Mouse (Mus musculus) ES-E14 (cell line): ENCODE data around the gene Sema5a. TPM values are rescaled to one million over a fixed set of nuclear protein-coding genes. Genes with fewer than 3 reads are reported as not detected.

ENCODE experiments used
- DNase-seq: peaks from one replicate; pipeline ENCODE4 v3.0.0-alpha.2; 2013; ENCODE audit warnings: low read depth, low spot score
- H3K27ac ChIP-seq: 2 replicates; pipeline ENCODE4 v1.5.1; 2012; ENCODE audit warnings: low read depth, mild to moderate bottlenecking, low read length, moderate library complexity, mixed read lengths; ENCODE audit not compliant: poor library complexity, insufficient read depth, severe bottlenecking
- H3K36me3 ChIP-seq: 2 replicates; pipeline ENCODE4 v1.6.1; 2012; ENCODE audit warnings: mild to moderate bottlenecking, low read length, moderate library complexity, mixed read lengths; ENCODE audit not compliant: control insufficient read depth, poor library complexity, insufficient read depth, severe bottlenecking
- H3K4me1 ChIP-seq, 2 experiments: fragments of 150-350 bp in 1 of 2; sonication (generic) in 1 of 2; 2 replicates each; pipeline ENCODE4 v1.6.1; 2012; ENCODE audit warnings: low read length in 2 of 2, mild to moderate bottlenecking in 1 of 2, mixed read lengths in 1 of 2; ENCODE audit not compliant: control insufficient read depth in 2 of 2, insufficient read depth in 2 of 2, poor library complexity in 1 of 2
- H3K4me3 ChIP-seq, 2 experiments: fragments of 150-350 bp in 1 of 2; sonication (generic) in 1 of 2; 2 replicates each; pipeline ENCODE4 v1.5.1; 2012; ENCODE audit warnings: low read length in 2 of 2, low read depth in 1 of 2, mild to moderate bottlenecking in 1 of 2, mixed read lengths in 1 of 2; ENCODE audit not compliant: insufficient read depth in 1 of 2, poor library complexity in 1 of 2, severe bottlenecking in 1 of 2
- H3K9ac ChIP-seq: 2 replicates; pipeline ENCODE4 v1.6.1; 2012; ENCODE audit warnings: low read depth, mild to moderate bottlenecking, low read length, mixed read lengths; ENCODE audit not compliant: poor library complexity, insufficient read depth, severe bottlenecking
- H3K9me3 ChIP-seq: fragments of 150-350 bp; sonication (generic); 2 replicates; pipeline ENCODE4 v1.6.1; 2012; ENCODE audit warnings: low read depth, mild to moderate bottlenecking, low read length; ENCODE audit not compliant: control insufficient read depth, insufficient read depth
- CHD2 ChIP-seq: IDR thresholded peaks from 2 replicates; pipeline ENCODE4 v1.6.1; 2014; ENCODE audit warnings: mild to moderate bottlenecking, low read depth, low read length, inconsistent platforms
- HCFC1 ChIP-seq: IDR thresholded peaks from 2 replicates; pipeline ENCODE4 v1.6.1; 2012; ENCODE audit warnings: low read length, inconsistent platforms, borderline replicate concordance; ENCODE audit not compliant: insufficient read depth
- MAFK ChIP-seq: IDR thresholded peaks from 2 replicates; pipeline ENCODE4 v1.6.1; 2014; ENCODE audit warnings: mild to moderate bottlenecking, low read depth, low read length, inconsistent platforms; ENCODE audit not compliant: insufficient read depth
- ZC3H11A ChIP-seq: IDR thresholded peaks from 2 replicates; pipeline ENCODE4 v1.6.1; 2012; ENCODE audit warnings: low read depth, mild to moderate bottlenecking, inconsistent platforms, low read length, borderline replicate concordance
- ZNF384 ChIP-seq: IDR thresholded peaks from 2 replicates; pipeline ENCODE4 v1.6.1; 2012; ENCODE audit warnings: low read depth, low read length, inconsistent platforms
- in situ Hi-C, 2 experiments: fragments of 600-800 bp; cut with MboI; formaldehyde crosslinking; loops; one replicate each; pipeline ENCODE4 v1.15.1; 2025; ENCODE audit warnings: low sequenced_read_pairs in 2 of 2, inconsistent platforms in 1 of 2; ENCODE audit not compliant: unreplicated experiment in 2 of 2
- total RNA-seq: library from RNA; depleted of rRNA; stranded (reverse); fragments of 300-350 nt; gene quantifications from 2 replicates; pipeline ENCODE4 v1.2.3, GENCODE M21; 2012

Gene Sema5a
- total RNA-seq, 1 experiment = 2.7 TPM

- in situ Hi-C loops = no loop called here
- no peaks in the 10 kb centered on the region for H3K9me3 ChIP-seq
- no peak for DNase-seq
- H3K4me3 ChIP-seq = no peak overlapping the region
- H3K36me3 ChIP-seq = no peaks in the 10 kb centered on the region
- no peaks in the 10 kb centered on the region for H3K4me1 ChIP-seq
- TF ChIP-seq HCFC1 = no peak
- TF ChIP-seq ZC3H11A = no peak
- no peak for TF ChIP-seq ZNF384
- no peak for TF ChIP-seq CHD2
- TF ChIP-seq MAFK = no peak
- no peak overlapping the region for H3K27ac ChIP-seq
- no peak overlapping the region for H3K9ac ChIP-seq
Observed at GRCm38 (mm10) chr15:32536755-32537503, 292.3 kb downstream of the Sema5a start.

- in situ Hi-C loops = no loop called here
- H3K36me3 ChIP-seq = no peaks in the 10 kb centered on the region
- TF ChIP-seq ZNF384 = no peak
- no peak for TF ChIP-seq ZC3H11A
- TF ChIP-seq MAFK = no peak
- TF ChIP-seq CHD2 = no peak
- TF ChIP-seq HCFC1 = no peak
- no peak overlapping the region for H3K4me3 ChIP-seq
- H3K4me1 ChIP-seq = no peaks in the 10 kb centered on the region
- H3K9ac ChIP-seq = no peak overlapping the region
- H3K27ac ChIP-seq = no peak overlapping the region
- DNase-seq = no peak
- H3K9me3 ChIP-seq = no peaks in the 10 kb centered on the region
Observed at GRCm38 (mm10) chr15:32537504-32537792, 292.8 kb downstream of the Sema5a start.

- H3K36me3 ChIP-seq = no peaks in the 10 kb centered on the region
- no peaks in the 10 kb centered on the region for H3K9me3 ChIP-seq
- no peak for DNase-seq
- H3K4me3 ChIP-seq = no peak overlapping the region
- no peak overlapping the region for H3K9ac ChIP-seq
- no peaks in the 10 kb centered on the region for H3K4me1 ChIP-seq
- no peak overlapping the region for H3K27ac ChIP-seq
- in situ Hi-C loops = no loop called here
- TF ChIP-seq HCFC1 = no peak
- no peak for TF ChIP-seq MAFK
- no peak for TF ChIP-seq CHD2
- TF ChIP-seq ZC3H11A = no peak
- TF ChIP-seq ZNF384 = no peak
Observed at GRCm38 (mm10) chr15:32538092-32538491, 293.5 kb downstream of the Sema5a start.

- no peak for TF ChIP-seq ZC3H11A
- no peak for TF ChIP-seq HCFC1
- no peak for TF ChIP-seq MAFK
- TF ChIP-seq ZNF384 = no peak
- TF ChIP-seq CHD2 = no peak
- H3K36me3 ChIP-seq = no peaks in the 10 kb centered on the region
- in situ Hi-C loops = no loop called here
Observed at GRCm38 (mm10) chr15:32542746-32543145, 298.1 kb downstream of the Sema5a start.

GRCm38 (mm10) chr15:32543181-32543580, 298.6 kb downstream of the Sema5a start:
- Histone ChIP-seq H3K9me3 (no peaks in the 10 kb centered on the region), H3K27ac (no peak overlapping the region), H3K9ac (no peak overlapping the region), H3K36me3 (no peaks in the 10 kb centered on the region), H3K4me3 (no peak overlapping the region), H3K4me1 (no peaks in the 10 kb centered on the region)
- in situ Hi-C loops = no loop called here
- TF ChIP-seq MAFK (no peak), ZNF384 (no peak), HCFC1 (no peak), ZC3H11A (no peak), CHD2 (no peak)
- DNase-seq = no peak

More at GRCm38 (mm10) chr15:32542746-32543145, 298.1 kb downstream of the Sema5a start:
- no peak overlapping the region for H3K9ac ChIP-seq
- H3K4me1 ChIP-seq = no peaks in the 10 kb centered on the region
- no peak for DNase-seq
- no peaks in the 10 kb centered on the region for H3K9me3 ChIP-seq
- no peak overlapping the region for H3K4me3 ChIP-seq
- no peak overlapping the region for H3K27ac ChIP-seq
